Mouse (Mus musculus): ENCODE results near the gene Ppp1r3e. TPM values are rescaled to one million over a fixed set of nuclear protein-coding genes. Genes with fewer than 3 reads are reported as not detected.

The Ppp1r3e gene
- polyA plus RNA-seq, 1 experiment from 2014 or later: 7.2 TPM

- Histone ChIP-seq H3K36me3 (ENCODE audit: control insufficient read depth, insufficient read depth, low read length) (no peaks in the 10 kb centered on the region), H3K27ac (ENCODE audit: low read depth, low read length) (no peak overlapping the region), H3K4me3 (ENCODE audit: low read depth, low read length) (no peak overlapping the region), H3K9ac (replicated peaks; ENCODE audit: low read depth, low read length) (no peak overlapping the region), H3K4me2 (ENCODE audit: low read depth, low read length) (no peak overlapping the region), H3K4me1 (ENCODE audit: control insufficient read depth, insufficient read depth, low read length) (no peaks in the 10 kb centered on the region), H3K9me3 (ENCODE audit: control insufficient read depth, low read length) (no peaks in the 10 kb centered on the region), H3K27me3 (ENCODE audit: control insufficient read depth, insufficient read depth, low read length) (no peaks in the 10 kb centered on the region)
- 2% methylated on average over 4 of the region's 4 CpGs for WGBS
- no peak for ATAC-seq (ENCODE audit: low read depth)
Observed at GRCm38 (mm10) chr14:54843461-54843860, 33.9 kb downstream of the Ppp1r3e start.

GRCm38 (mm10) chr14:54823716-54824115 is 53.6 kb downstream of the Ppp1r3e start:
- 90% methylated on average over 1 of the region's 1 CpGs for WGBS

More at GRCm38 (mm10) chr14:54823716-54824115, 53.6 kb downstream of the Ppp1r3e start:
- no peaks in the 10 kb centered on the region for H3K27me3 ChIP-seq (ENCODE audit: control insufficient read depth, insufficient read depth, low read length)
- no peak for ATAC-seq (ENCODE audit: low read depth)
- H3K9me3 ChIP-seq (ENCODE audit: control insufficient read depth, low read length): no peaks in the 10 kb centered on the region
- H3K4me3 ChIP-seq (ENCODE audit: low read depth, low read length): no peak overlapping the region
- no peak overlapping the region for H3K9ac ChIP-seq (replicated peaks; ENCODE audit: low read depth, low read length)
- H3K4me2 ChIP-seq (ENCODE audit: low read depth, low read length): no peak overlapping the region
- no peaks in the 10 kb centered on the region for H3K4me1 ChIP-seq (ENCODE audit: control insufficient read depth, insufficient read depth, low read length)
- H3K36me3 ChIP-seq (ENCODE audit: control insufficient read depth, insufficient read depth, low read length): no peaks in the 10 kb centered on the region
- no peak overlapping the region for H3K27ac ChIP-seq (ENCODE audit: low read depth, low read length)

Other genes starting within 250 kb of the Ppp1r3e start
- not detected in 2 replicates for gene Gm17606, start 236.6 kb downstream of the Ppp1r3e start, polyA plus RNA-seq (2014; fragmentation: Nextera tagmentation; extraction: Ambion mirVana)
- 9.2 and 12.5 TPM in 2 replicates for gene Cdh24, start 236.2 kb downstream of the Ppp1r3e start, polyA plus RNA-seq (2014; fragmentation: Nextera tagmentation; extraction: Ambion mirVana)
- gene 1700123O20Rik, start 191.3 kb downstream of the Ppp1r3e start, polyA plus RNA-seq (2014; fragmentation: Nextera tagmentation; extraction: Ambion mirVana): 77.4 and 79.8 TPM in 2 replicates
- 101 and 118 TPM in 2 replicates for gene Acin1, start 190.6 kb downstream of the Ppp1r3e start, polyA plus RNA-seq (2014; fragmentation: Nextera tagmentation; extraction: Ambion mirVana)
- 0.20 TPM in 1 of 2 replicates, not detected in the other for gene Gm29776, start 178.7 kb downstream of the Ppp1r3e start, polyA plus RNA-seq (2014; fragmentation: Nextera tagmentation; extraction: Ambion mirVana)
- not detected in 2 replicates for gene Cebpe, start 165.4 kb downstream of the Ppp1r3e start, polyA plus RNA-seq (2014; fragmentation: Nextera tagmentation; extraction: Ambion mirVana)
- 7.3 and 8.5 TPM in 2 replicates for gene Slc7a8, start 95.6 kb downstream of the Ppp1r3e start, polyA plus RNA-seq (2014; fragmentation: Nextera tagmentation; extraction: Ambion mirVana)
- not detected in 2 replicates for gene Rnf212b, start 63.4 kb downstream of the Ppp1r3e start, polyA plus RNA-seq (2014; fragmentation: Nextera tagmentation; extraction: Ambion mirVana)
- gene Homez, start 6.6 kb downstream of the Ppp1r3e start, polyA plus RNA-seq (2014; fragmentation: Nextera tagmentation; extraction: Ambion mirVana): 10.0 and 11.7 TPM in 2 replicates
- 4.8 and 5.3 TPM in 2 replicates for gene Bcl2l2, start 5.8 kb upstream of the Ppp1r3e start, polyA plus RNA-seq (2014; fragmentation: Nextera tagmentation; extraction: Ambion mirVana)
- not detected in 2 replicates for gene Gm20521, start 5.9 kb upstream of the Ppp1r3e start, polyA plus RNA-seq (2014; fragmentation: Nextera tagmentation; extraction: Ambion mirVana)
- gene Pabpn1, start 14.9 kb upstream of the Ppp1r3e start, polyA plus RNA-seq (2014; fragmentation: Nextera tagmentation; extraction: Ambion mirVana): 149 and 176 TPM in 2 replicates
- 121 and 122 TPM in 2 replicates for gene Slc22a17, start 35.6 kb upstream of the Ppp1r3e start, polyA plus RNA-seq (2014; fragmentation: Nextera tagmentation; extraction: Ambion mirVana)
- 9.9 and 13.5 TPM in 2 replicates for gene Efs, start 48.6 kb upstream of the Ppp1r3e start, polyA plus RNA-seq (2014; fragmentation: Nextera tagmentation; extraction: Ambion mirVana)
- gene Il25, start 55.1 kb upstream of the Ppp1r3e start, polyA plus RNA-seq (2014; fragmentation: Nextera tagmentation; extraction: Ambion mirVana): 0.39 and 0.76 TPM in 2 replicates
- 10.4 and 17.5 TPM in 2 replicates for gene Cmtm5, start 58.7 kb upstream of the Ppp1r3e start, polyA plus RNA-seq (2014; fragmentation: Nextera tagmentation; extraction: Ambion mirVana)
- gene Myh6, start 89.4 kb upstream of the Ppp1r3e start, polyA plus RNA-seq (2014; fragmentation: Nextera tagmentation; extraction: Ambion mirVana): 0.23 and 1.7 TPM in 2 replicates
- gene Gm17428, start 99.4 kb upstream of the Ppp1r3e start, polyA plus RNA-seq (2014; fragmentation: Nextera tagmentation; extraction: Ambion mirVana): not detected in 2 replicates
- gene Myh7, start 117.1 kb upstream of the Ppp1r3e start, polyA plus RNA-seq (2014; fragmentation: Nextera tagmentation; extraction: Ambion mirVana): 4.5 and 4.8 TPM in 2 replicates
- gene Ngdn, start 137.9 kb upstream of the Ppp1r3e start, polyA plus RNA-seq (2014; fragmentation: Nextera tagmentation; extraction: Ambion mirVana): 44.9 and 50.9 TPM in 2 replicates
- gene Zfhx2, start 214.8 kb upstream of the Ppp1r3e start, polyA plus RNA-seq (2014; fragmentation: Nextera tagmentation; extraction: Ambion mirVana): 23.9 and 27.3 TPM in 2 replicates
- gene Thtpa, start 217.2 kb upstream of the Ppp1r3e start, polyA plus RNA-seq (2014; fragmentation: Nextera tagmentation; extraction: Ambion mirVana): 29.3 and 32.0 TPM in 2 replicates
- gene Ap1g2, start 229.0 kb upstream of the Ppp1r3e start, polyA plus RNA-seq (2014; fragmentation: Nextera tagmentation; extraction: Ambion mirVana): 5.4 and 7.0 TPM in 2 replicates
- 36.2 and 41.3 TPM in 2 replicates for gene Jph4, start 239.4 kb upstream of the Ppp1r3e start, polyA plus RNA-seq (2014; fragmentation: Nextera tagmentation; extraction: Ambion mirVana)

Data from neural tube, embryonic 14.5 days (tissue).